Mouse (Mus musculus) ES-Bruce4 (cell line): ENCODE data around the gene Sult5a1. TPM values are rescaled to one million over a fixed set of nuclear protein-coding genes. Genes with fewer than 3 reads are reported as not detected.

Experiments
- H3K27ac ChIP-seq: 2 replicates; pipeline ENCODE4 v1.5.1; 2012; ENCODE audit warnings: low read length, inconsistent platforms; ENCODE audit not compliant: insufficient read depth
- H3K27me3 ChIP-seq: 2 replicates; pipeline ENCODE4 v1.6.1; 2012; ENCODE audit warnings: mild to moderate bottlenecking, low read length, inconsistent platforms; ENCODE audit not compliant: control insufficient read depth, poor library complexity, insufficient read depth, severe bottlenecking
- H3K36me3 ChIP-seq: 2 replicates; pipeline ENCODE4 v1.6.1; 2012; ENCODE audit warnings: inconsistent platforms, mild to moderate bottlenecking, low read length, moderate library complexity; ENCODE audit not compliant: control insufficient read depth, poor library complexity, insufficient read depth, severe bottlenecking
- H3K4me1 ChIP-seq: one replicate; pipeline ENCODE4 v1.8.1; 2011; ENCODE audit warnings: low read length; ENCODE audit not compliant: control insufficient read depth, insufficient read depth
- H3K4me3 ChIP-seq: 2 replicates; pipeline ENCODE4 v1.5.1; 2011; ENCODE audit warnings: low read depth, mild to moderate bottlenecking, low read length
- H3K9ac ChIP-seq: 2 replicates; pipeline ENCODE4 v1.6.1; 2012; ENCODE audit warnings: low read depth, mild to moderate bottlenecking, inconsistent platforms; ENCODE audit not compliant: poor library complexity, severe bottlenecking
- H3K9me3 ChIP-seq: replicated peaks from 2 replicates; pipeline ENCODE4 v1.6.1; 2012; ENCODE audit warnings: mild to moderate bottlenecking, low read length, inconsistent platforms; ENCODE audit not compliant: control insufficient read depth, poor library complexity, insufficient read depth, severe bottlenecking
- CTCF ChIP-seq: IDR thresholded peaks from one replicate; pipeline ENCODE4 v1.8.1; 2011; ENCODE audit warnings: low read depth, low read length
- EP300 ChIP-seq: IDR thresholded peaks from 2 replicates; pipeline ENCODE4 v1.6.1; 2011; ENCODE audit warnings: low read depth, low read length; ENCODE audit not compliant: insufficient read depth
- POLR2A ChIP-seq: IDR thresholded peaks from one replicate; pipeline ENCODE4 v1.8.1; 2011; ENCODE audit warnings: low read length; ENCODE audit not compliant: insufficient read depth
- polyA plus RNA-seq: library from polyadenylated mRNA; stranded (reverse); fragments of >200 nt; gene quantifications from 2 replicates; pipeline ENCODE4 v1.2.4, GENCODE M21; 2011; ENCODE audit warnings: low read depth; ENCODE audit not compliant: missing spikeins, insufficient read depth, insufficient read length

Gene Sult5a1
- polyA plus RNA-seq, 1 experiment, result 2.2 TPM

GRCm38 (mm10) chr8:123101735-123102685, 56.1 kb downstream of the Sult5a1 start, which contains the start of gene Rpl13:
Rpl13 (plus strand) TSS chr8:123102350.
- TF ChIP-seq POLR2A (no peak), CTCF (no peak), EP300 (no peak)
- Histone ChIP-seq H3K27ac (peak within 1 kb of the TSS; percentile 96), H3K4me1 (no peaks in the 10 kb centered on the region), H3K36me3 (peaks cover 33% of the 10 kb centered on the region), H3K4me3 (peak within 1 kb of the TSS; percentile 87), H3K9ac (peak within 1 kb of the TSS; percentile 97), H3K9me3 (no peaks in the 10 kb centered on the region), H3K27me3 (no peaks in the 10 kb centered on the region)

- peaks cover 33% of the 10 kb centered on the region for H3K36me3 ChIP-seq
- H3K27ac ChIP-seq, result peak overlapping the region; percentile 96
- no peak overlapping the region for H3K4me3 ChIP-seq
- TF ChIP-seq EP300 (no peak), POLR2A (no peak), CTCF (no peak)
- no peaks in the 10 kb centered on the region for H3K27me3 ChIP-seq
- H3K9me3 ChIP-seq, result no peaks in the 10 kb centered on the region
- no peaks in the 10 kb centered on the region for H3K4me1 ChIP-seq
- H3K9ac ChIP-seq, result peak overlapping the region; percentile 97
These were observed 56.9 kb downstream of the Sult5a1 start for GRCm38 (mm10) chr8:123101244-123101643.

GRCm38 (mm10) chr8:123100288-123100687, 57.8 kb downstream of the Sult5a1 start:
- Histone ChIP-seq H3K27ac (peak overlapping the region; percentile 96), H3K4me1 (no peaks in the 10 kb centered on the region), H3K4me3 (peak overlapping the region; percentile 53), H3K9ac (peak overlapping the region; percentile 97), H3K36me3 (peaks cover 29% of the 10 kb centered on the region), H3K9me3 (no peaks in the 10 kb centered on the region), H3K27me3 (no peaks in the 10 kb centered on the region)
- peak; percentile 62; the same call in 1 of the 2 replicates for TF ChIP-seq EP300
- no peak for TF ChIP-seq CTCF

GRCm38 (mm10) chr8:123097786-123098584, 60.1 kb downstream of the Sult5a1 start:
- H3K9ac ChIP-seq, result no peak overlapping the region
- H3K4me3 ChIP-seq, result no peak overlapping the region
- TF ChIP-seq EP300, result no peak
- peak; percentile 0 for TF ChIP-seq CTCF
- TF ChIP-seq POLR2A, result no peak
- H3K27me3 ChIP-seq, result no peaks in the 10 kb centered on the region
- H3K9me3 ChIP-seq, result no peaks in the 10 kb centered on the region
- no peak overlapping the region for H3K27ac ChIP-seq
- peaks cover 17% of the 10 kb centered on the region for H3K36me3 ChIP-seq
- no peaks in the 10 kb centered on the region for H3K4me1 ChIP-seq

- H3K4me3 ChIP-seq, result no peak overlapping the region
- H3K9ac ChIP-seq, result no peak overlapping the region
- no peaks in the 10 kb centered on the region for H3K4me1 ChIP-seq
- TF ChIP-seq EP300 (no peak), POLR2A (no peak), CTCF (no peak)
- no peaks in the 10 kb centered on the region for H3K9me3 ChIP-seq
- no peak overlapping the region for H3K27ac ChIP-seq
- H3K36me3 ChIP-seq, result peaks cover 11% of the 10 kb centered on the region
- no peaks in the 10 kb centered on the region for H3K27me3 ChIP-seq
These were observed 60.9 kb downstream of the Sult5a1 start for GRCm38 (mm10) chr8:123097216-123097615.

Other genes starting within 250 kb of the Sult5a1 start
- 146 and 148 TPM in 2 replicates for gene Ankrd11, start 116.0 kb downstream of the Sult5a1 start, polyA plus RNA-seq
- 79.3 and 99.6 TPM in 2 replicates for gene Spg7, start 95.4 kb downstream of the Sult5a1 start, polyA plus RNA-seq
- 2,572 and 2,592 TPM in 2 replicates for gene Rpl13, start 56.0 kb downstream of the Sult5a1 start, polyA plus RNA-seq
- 2.9 and 3.2 TPM in 2 replicates for gene Cpne7, start 40.9 kb downstream of the Sult5a1 start, polyA plus RNA-seq
- gene Dpep1, start 27.9 kb upstream of the Sult5a1 start, polyA plus RNA-seq, result not detected in 2 replicates
- 64.1 and 66.0 TPM in 2 replicates for gene Chmp1a, start 54.4 kb upstream of the Sult5a1 start, polyA plus RNA-seq
- gene Spata33, start 54.5 kb upstream of the Sult5a1 start, polyA plus RNA-seq, result 1.8 TPM in 2 replicates
- gene Cdk10, start 66.5 kb upstream of the Sult5a1 start, polyA plus RNA-seq, result 34.3 and 35.7 TPM in 2 replicates
- 0.25 and 0.64 TPM in 2 replicates for gene Spata2l, start 77.9 kb upstream of the Sult5a1 start, polyA plus RNA-seq
- 7.4 and 8.0 TPM in 2 replicates for gene Zfp276, start 95.9 kb upstream of the Sult5a1 start, polyA plus RNA-seq
- gene Vps9d1, start 96.0 kb upstream of the Sult5a1 start, polyA plus RNA-seq, result 4.7 and 8.9 TPM in 2 replicates
- gene Fanca, start 160.3 kb upstream of the Sult5a1 start, polyA plus RNA-seq, result 56.4 and 58.9 TPM in 2 replicates
- 4.2 and 5.0 TPM in 2 replicates for gene Spire2, start 174.4 kb upstream of the Sult5a1 start, polyA plus RNA-seq
- gene Tcf25, start 215.4 kb upstream of the Sult5a1 start, polyA plus RNA-seq, result 239 TPM in 2 replicates
- not detected in 2 replicates for gene Mc1r, start 248.8 kb upstream of the Sult5a1 start, polyA plus RNA-seq